Mouse (Mus musculus): ENCODE measurements at regions not wholly inside any gene's neighbourhood (a gene's known extent, or its start where the extent isn't known, plus 50 kb on each side); places are given as distances from the start of the nearest gene placed in this dataset.
A peak's percentile ranks its signal among the peaks of the same experiment; 100 is the strongest.

GRCm38 (mm10) chrX:60833456-60833855, 59.8 kb downstream of the Sox3 start:
- DNase-seq (ENCODE audit: low spot score): no peak

GRCm38 (mm10) chrX:60831330-60832027, 61.8 kb downstream of the Sox3 start:
- no peak for DNase-seq (ENCODE audit: low spot score)

GRCm38 (mm10) chrX:60825181-60826080, 67.8 kb downstream of the Sox3 start:
- peak; percentile 68 for DNase-seq (ENCODE audit: low spot score)

- peak; percentile 9 for DNase-seq (ENCODE audit: low spot score)
Observed at GRCm38 (mm10) chrX:60798567-60798966, 94.7 kb downstream of the Sox3 start.

GRCm38 (mm10) chrX:60780766-60781165, 112.5 kb downstream of the Sox3 start:
- DNase-seq (ENCODE audit: low spot score): no peak

- DNase-seq (ENCODE audit: low spot score): no peak
Observed at GRCm38 (mm10) chrX:60780161-60780560, 113.1 kb downstream of the Sox3 start.

- DNase-seq (ENCODE audit: low spot score): no peak
Observed at GRCm38 (mm10) chrX:60773645-60774044, 119.6 kb downstream of the Sox3 start.

- DNase-seq (ENCODE audit: low spot score): no peak
Observed at GRCm38 (mm10) chrX:60772439-60772838, 120.8 kb downstream of the Sox3 start.

- DNase-seq (ENCODE audit: low spot score): no peak
Observed at GRCm38 (mm10) chrX:60750456-60750855, 142.8 kb downstream of the Sox3 start.

GRCm38 (mm10) chrX:60743971-60744370, 149.3 kb downstream of the Sox3 start:
- DNase-seq (ENCODE audit: low spot score): no peak

GRCm38 (mm10) chrX:60743020-60743707, 150.1 kb downstream of the Sox3 start:
- DNase-seq (ENCODE audit: low spot score): no peak

- DNase-seq (ENCODE audit: low spot score): no peak
Observed at GRCm38 (mm10) chrX:60719428-60720151, 127.1 kb upstream of the Atp11c start.

- no peak for DNase-seq (ENCODE audit: low spot score)
Observed at GRCm38 (mm10) chrX:60718794-60719193, 126.3 kb upstream of the Atp11c start.

- no peak for DNase-seq (ENCODE audit: low spot score)
Observed at GRCm38 (mm10) chrX:60718156-60718769, 125.8 kb upstream of the Atp11c start.

GRCm38 (mm10) chrX:60681036-60681706, 88.7 kb upstream of the Atp11c start:
- DNase-seq (ENCODE audit: low spot score): no peak

GRCm38 (mm10) chrX:60644726-60645318, 52.3 kb upstream of the Atp11c start:
- DNase-seq (ENCODE audit: low spot score): no peak
